In the genomic region with DNA sequence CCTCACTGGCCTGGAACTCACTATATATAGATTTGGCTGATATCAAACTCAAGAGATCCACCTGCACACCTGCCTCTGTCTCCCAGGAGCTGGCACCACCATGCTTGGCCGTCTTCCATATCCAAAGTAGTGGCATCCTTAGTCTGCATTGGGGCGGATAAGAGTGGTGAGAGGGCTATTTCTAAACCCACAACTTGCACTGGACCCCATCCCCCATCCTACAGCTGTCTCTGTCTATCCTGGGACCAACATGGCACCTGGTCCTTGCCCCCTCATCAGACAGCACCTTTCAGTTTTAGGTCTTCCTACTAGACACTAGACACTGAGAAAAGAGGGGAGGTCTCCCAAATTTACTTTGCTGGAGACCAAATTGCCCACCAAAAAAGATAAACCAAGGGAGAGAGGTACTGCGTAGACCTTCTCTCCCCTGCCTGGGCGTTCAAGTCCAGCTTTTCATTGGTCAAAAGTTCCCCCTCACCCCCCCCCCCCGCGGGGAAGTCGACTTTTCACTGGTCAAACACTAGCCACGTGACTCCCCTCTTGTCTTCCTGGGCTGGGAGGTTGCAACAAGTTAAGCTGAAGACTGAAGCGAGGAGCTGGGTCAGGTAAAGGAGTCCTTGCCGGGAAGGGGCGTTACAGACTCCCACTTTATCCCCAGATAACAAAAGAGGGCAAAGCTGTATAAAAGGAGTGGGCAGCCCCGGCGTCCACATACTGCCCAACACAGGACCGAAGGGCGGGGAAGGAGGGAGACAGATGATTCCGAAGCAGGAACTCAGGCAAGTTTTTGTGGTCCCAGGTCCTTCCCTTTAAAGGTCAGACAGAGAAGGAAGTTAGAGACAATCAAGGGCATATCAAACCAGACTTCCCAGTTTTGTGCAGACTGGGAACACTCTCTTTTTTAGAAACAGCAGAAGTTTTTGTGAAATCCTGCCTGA, we compare ENCODE assay signal across 7 mouse cellular contexts. TPM values are rescaled to one million over a fixed set of nuclear protein-coding genes. Genes with fewer than 3 reads are reported as not detected.
DNase-seq lines count a peak whose midpoint lies in the region; ATAC-seq and TF ChIP-seq lines count a peak whose summit lies in the region.

A gene (plus strand): TSS at position 531 of the 938 bp plus-strand sequence.

- H3K4me2 ChIP-seq in intestine, postnatal 0 days (replicated peaks; ENCODE audit: low read depth) = peak within 1 kb of the TSS; percentile 77
- peak within 1 kb of the TSS; percentile 73 for H3K4me2 ChIP-seq in limb, embryonic 13.5 days (replicated peaks)
- H3K4me2 ChIP-seq in midbrain, embryonic 14.5 days (ENCODE audit: low read length) = peak within 1 kb of the TSS; percentile 45

- H3K4me3 ChIP-seq in intestine, postnatal 0 days (ENCODE audit: low read depth, low read length) = peak within 1 kb of the TSS; percentile 52
- H3K4me3 ChIP-seq in limb, embryonic 13.5 days = peak within 1 kb of the TSS; percentile 58
- peak within 1 kb of the TSS; percentile 20 for H3K4me3 ChIP-seq in midbrain, embryonic 14.5 days (replicated peaks; ENCODE audit: low read depth, low read length)

- H3K4me1 ChIP-seq in intestine, postnatal 0 days (replicated peaks; ENCODE audit: control insufficient read depth, insufficient read depth, low read length) = 0 out of 2 replicates have a peak, but pooled peaks cover under 1% of the 10 kb centered on the region
- H3K4me1 ChIP-seq in limb, embryonic 13.5 days = peaks cover 42% of the 10 kb centered on the region
- peaks cover 8% of the 10 kb centered on the region for H3K4me1 ChIP-seq in midbrain, embryonic 14.5 days (ENCODE audit: control insufficient read depth, insufficient read depth, low read length)

- H3K9ac ChIP-seq in intestine, postnatal 0 days (ENCODE audit: low read depth, low read length) = peak within 1 kb of the TSS; percentile 53
- peak within 1 kb of the TSS; percentile 72 for H3K9ac ChIP-seq in limb, embryonic 13.5 days
- no peak within 1 kb of the TSS for H3K9ac ChIP-seq in midbrain, embryonic 14.5 days (replicated peaks; ENCODE audit: low read length)

- 5% methylated on average over 16 of the region's 16 CpGs for WGBS in intestine, postnatal 0 days
- 6% methylated on average over 16 of the region's 16 CpGs for WGBS in limb, embryonic 13.5 days
- 4% methylated on average over 16 of the region's 16 CpGs for WGBS in midbrain, embryonic 14.5 days

- H3K36me3 ChIP-seq in intestine, postnatal 0 days (ENCODE audit: control insufficient read depth, insufficient read depth) = peaks cover 34% of the 10 kb centered on the region
- peaks cover 47% of the 10 kb centered on the region for H3K36me3 ChIP-seq in limb, embryonic 13.5 days
- peaks cover 32% of the 10 kb centered on the region for H3K36me3 ChIP-seq in midbrain, embryonic 14.5 days (ENCODE audit: control insufficient read depth, insufficient read depth, low read length)

- no peak for DNase-seq in Patski (ENCODE audit: low read depth, low spot score)
- DNase-seq in embryo, embryonic 10 days (ENCODE audit: low spot score) = peak; percentile 90
- DNase-seq in midbrain, embryonic 14.5 days = peak; percentile 68
- DNase-seq in testis, postnatal 10 days (ENCODE audit: low spot score) = peak; percentile 71

- in situ Hi-C loops in Patski (cut with MboI; ENCODE audit: low pct_unique_long_range_greater_than_20kb) = no loop called here

- TF ChIP-seq CTCF in Patski (IDR thresholded peaks at IDR 0.05) = no peak
- TF ChIP-seq CTCF in intestine, postnatal 0 days (IDR thresholded peaks at IDR 0.05; ENCODE audit: low read depth) = no peak

- no peaks in the 10 kb centered on the region for H3K9me3 ChIP-seq in intestine, postnatal 0 days (ENCODE audit: control insufficient read depth)
- no peaks in the 10 kb centered on the region for H3K9me3 ChIP-seq in limb, embryonic 13.5 days
- H3K9me3 ChIP-seq in midbrain, embryonic 14.5 days (ENCODE audit: control insufficient read depth, low read length) = no peaks in the 10 kb centered on the region

- CTCF ChIA-PET in Patski (lab: Charles Lee) = interaction anchor here (0.9 to 4.0 kb wide), 6 partner anchors 13 to 59 kb away, joined by 3 to 30 read pairs (median 7); no protein-coding TSS in a partner anchor

- ATAC-seq in Patski = peak; percentile 49
- ATAC-seq in granulocyte monocyte progenitor cell, adult 5-6 weeks (replicated peaks; ENCODE audit: poor library complexity, severe bottlenecking) = peak; percentile 63
- ATAC-seq in intestine, postnatal 0 days = peak; percentile 73
- ATAC-seq in limb, embryonic 13.5 days (ENCODE audit: low FRiP score, low read depth) = peak; percentile 85
- peak; percentile 48; the same call in 1 of the 2 replicates for ATAC-seq in midbrain, embryonic 14.5 days (ENCODE audit: low FRiP score, low TSS enrichment)

- H3K27ac ChIP-seq in intestine, postnatal 0 days (ENCODE audit: low read depth, low read length) = peak within 1 kb of the TSS; percentile 74
- peak within 1 kb of the TSS; percentile 73 for H3K27ac ChIP-seq in limb, embryonic 13.5 days
- H3K27ac ChIP-seq in midbrain, embryonic 14.5 days (replicated peaks; ENCODE audit: low read depth, low read length) = no peak within 1 kb of the TSS

- no peaks in the 10 kb centered on the region for H3K27me3 ChIP-seq in Patski
- no peaks in the 10 kb centered on the region for H3K27me3 ChIP-seq in intestine, postnatal 0 days (replicated peaks; ENCODE audit: control insufficient read depth, insufficient read depth, low read length)
- H3K27me3 ChIP-seq in limb, embryonic 13.5 days = no peaks in the 10 kb centered on the region
- no peaks in the 10 kb centered on the region for H3K27me3 ChIP-seq in midbrain, embryonic 14.5 days (ENCODE audit: control insufficient read depth, insufficient read depth, low read length)

- POLR2A ChIA-PET in Patski (lab: Charles Lee) = interaction anchor here (0.5 to 3.1 kb wide), 6 partner anchors 11 to 778 kb away, joined by 3 to 29 read pairs (median 6); a partner anchor contains a TSS

RNA-seq across cellular contexts. Expression of the gene that starts here (rescaled TPM):
- 354 TPM for polyA plus RNA-seq in Patski (2021)
- 9.7 TPM in 2 replicates for total RNA-seq in granulocyte monocyte progenitor cell, adult 5-6 weeks (2014; fragmentation: Nextera tagmentation)
- 7.8 and 12.2 TPM in 2 replicates for total RNA-seq in granulocyte monocyte progenitor cell, adult 5-6 weeks (2017)
- 52.2 and 55.8 TPM in 2 replicates for polyA plus RNA-seq in intestine, postnatal 0 days (2015; fragmentation: Nextera tagmentation; extraction: Ambion mirVana)
- polyA plus RNA-seq in limb, embryonic 13.5 days (2015; fragmentation: Nextera tagmentation; extraction: Ambion mirVana) = 34.1 and 35.2 TPM in 2 replicates
- 7.6 and 9.7 TPM in 2 replicates for polyA plus RNA-seq in midbrain, embryonic 14.5 days (2014; fragmentation: Nextera tagmentation; extraction: Ambion mirVana)
